Mouse (Mus musculus): Measurements from ENCODE around the gene Pkp2. TPM values are rescaled to one million over a fixed set of nuclear protein-coding genes. Genes with fewer than 3 reads are reported as not detected.

The Pkp2 gene
- polyA plus RNA-seq, 1 experiment: not detected

DNA sequence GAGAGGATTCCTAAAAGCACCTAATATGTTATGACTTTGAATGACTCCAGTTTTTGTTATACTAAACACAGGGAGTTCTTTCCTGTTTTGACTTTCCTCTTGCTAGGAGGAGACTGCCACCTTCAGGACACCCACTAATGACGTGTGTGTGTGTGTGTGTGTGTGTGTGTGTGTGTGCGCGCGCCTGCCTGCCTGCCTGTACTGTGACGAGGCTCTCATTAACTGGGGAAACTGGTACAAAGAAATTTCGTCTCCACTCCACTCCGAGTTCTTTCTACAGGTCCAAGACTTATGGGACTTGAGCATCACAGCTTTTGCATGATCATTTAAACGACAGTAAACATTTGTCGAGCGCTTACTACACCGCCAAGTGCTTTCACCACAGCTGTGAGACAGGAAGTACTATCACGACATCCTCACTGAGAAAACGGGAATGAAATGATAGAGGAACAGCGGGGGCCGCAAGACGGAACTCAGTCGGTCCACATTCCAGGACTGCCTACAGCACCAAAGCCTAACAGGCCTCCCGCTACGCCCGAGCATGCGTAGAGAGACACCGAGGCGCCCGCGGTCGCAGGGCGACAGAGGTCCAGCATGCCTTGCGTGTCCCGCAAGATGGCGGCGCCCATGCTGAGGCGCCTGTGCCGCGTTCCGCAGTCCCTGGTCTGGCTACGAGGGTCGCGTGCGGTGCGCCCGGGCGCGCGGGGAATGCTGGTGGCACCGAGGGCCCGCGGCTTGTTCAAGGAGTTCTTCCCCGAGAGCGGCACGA, 89.4 kb downstream of the Pkp2 start, which contains the start of gene Yars2:
Gene Yars2, plus strand, starts transcription at position 597 of the 769 bp plus-strand sequence.
- H3K27ac ChIP-seq (ENCODE audit: insufficient read depth, low read depth, low read length): peak within 1 kb of the TSS; percentile 93
- H3K4me3 ChIP-seq (ENCODE audit: insufficient read depth, low read depth, low read length): peak within 1 kb of the TSS; percentile 84
- TF ChIP-seq CTCF (IDR thresholded peaks at IDR 0.05; ENCODE audit: insufficient read depth, low read depth, low read length) (peak; percentile 58), POLR2A (IDR thresholded peaks at IDR 0.05; ENCODE audit: insufficient read depth, low read depth, low read length) (peak; percentile 75)
- no peaks in the 10 kb centered on the region for H3K4me1 ChIP-seq (ENCODE audit: control insufficient read depth, insufficient read depth, low read length)
- WGBS: under 1% methylated on average over 50 of the region's 50 CpGs

DNA sequence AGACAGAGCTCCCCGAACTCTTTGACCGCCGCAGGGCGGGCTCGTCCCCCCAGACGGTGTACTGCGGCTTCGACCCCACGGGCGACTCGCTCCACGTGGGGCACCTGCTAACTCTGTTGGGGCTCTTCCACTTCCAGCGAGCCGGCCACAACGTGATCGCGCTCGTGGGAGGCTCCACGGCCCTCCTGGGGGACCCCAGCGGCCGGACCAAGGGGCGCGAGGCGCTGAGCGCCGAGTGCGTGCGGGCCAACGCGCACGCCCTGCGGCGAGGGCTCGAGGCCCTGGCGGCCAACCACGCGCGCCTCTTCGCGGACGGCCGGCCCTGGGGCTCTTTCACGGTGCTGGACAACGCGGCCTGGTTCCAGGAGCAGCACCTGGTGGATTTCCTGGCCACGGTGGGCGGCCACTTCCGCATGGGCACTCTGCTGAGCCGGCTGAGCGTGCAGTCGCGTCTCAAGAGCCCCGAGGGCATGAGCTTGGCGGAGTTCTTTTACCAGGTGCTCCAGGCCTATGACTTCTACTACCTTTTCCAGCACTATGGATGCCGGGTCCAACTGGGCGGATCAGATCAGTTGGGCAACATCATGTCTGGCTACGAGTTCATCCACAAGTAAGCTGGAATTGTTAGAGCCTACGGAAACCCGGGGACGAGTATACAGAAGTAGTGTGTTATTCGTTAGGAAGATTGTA, 90.2 kb downstream of the Pkp2 start:
- H3K4me1 ChIP-seq (ENCODE audit: control insufficient read depth, insufficient read depth, low read length): no peaks in the 10 kb centered on the region
- no peak for TF ChIP-seq CTCF (IDR thresholded peaks at IDR 0.05; ENCODE audit: insufficient read depth, low read depth, low read length)
- TF ChIP-seq POLR2A (IDR thresholded peaks at IDR 0.05; ENCODE audit: insufficient read depth, low read depth, low read length): no peak
- WGBS: under 1% methylated on average over 60 of the region's 61 CpGs
- H3K4me3 ChIP-seq (ENCODE audit: insufficient read depth, low read depth, low read length): peak overlapping the region; percentile 84
- H3K27ac ChIP-seq (ENCODE audit: insufficient read depth, low read depth, low read length): peak overlapping the region; percentile 31; the same call in 1 of the 2 replicates

DNA sequence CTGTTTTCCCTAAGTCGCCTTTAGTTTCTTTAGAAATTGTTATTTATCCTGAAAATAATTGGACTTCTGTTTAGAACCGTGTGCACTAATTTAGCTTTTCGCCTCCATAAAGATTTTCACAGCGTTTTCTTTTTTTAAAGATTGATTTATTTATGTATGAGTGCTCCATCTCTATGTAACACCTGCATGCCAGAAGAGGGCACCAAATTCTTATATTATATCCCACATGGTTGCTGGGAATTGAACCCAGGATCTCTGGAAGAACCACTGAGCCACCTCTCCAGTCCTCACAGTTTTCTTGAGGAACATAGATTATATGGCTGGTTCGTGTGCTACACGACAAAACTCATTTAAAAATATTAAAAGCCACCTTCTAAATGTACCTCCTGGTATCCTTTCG, 90.8 kb downstream of the Pkp2 start:
- 24% methylated on average over 7 of the region's 7 CpGs for WGBS
- Histone ChIP-seq H3K27ac (ENCODE audit: insufficient read depth, low read depth, low read length) (no peak overlapping the region), H3K4me1 (ENCODE audit: control insufficient read depth, insufficient read depth, low read length) (no peaks in the 10 kb centered on the region), H3K4me3 (ENCODE audit: insufficient read depth, low read depth, low read length) (no peak overlapping the region)
- TF ChIP-seq POLR2A (IDR thresholded peaks at IDR 0.05; ENCODE audit: insufficient read depth, low read depth, low read length) (no peak), CTCF (IDR thresholded peaks at IDR 0.05; ENCODE audit: insufficient read depth, low read depth, low read length) (no peak)

DNA sequence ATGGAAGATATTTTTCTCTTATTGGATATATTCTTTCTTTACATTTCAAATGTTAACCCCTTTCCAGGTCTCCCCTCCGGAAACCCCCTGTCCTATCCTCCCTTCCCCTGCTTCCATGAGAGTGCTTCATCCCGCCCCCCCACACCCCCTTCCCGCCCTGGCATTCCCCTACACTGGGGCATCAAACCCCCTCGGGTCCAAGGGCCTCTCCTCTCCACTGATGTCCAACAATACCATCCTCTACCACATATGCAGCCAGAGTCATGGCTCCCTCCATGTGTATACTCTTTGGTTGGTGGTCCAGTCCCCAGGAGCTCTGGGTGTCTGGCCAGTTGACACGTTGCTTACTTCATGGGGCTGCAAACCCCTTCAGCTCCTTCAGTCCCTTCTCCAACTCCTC, 98.2 kb downstream of the Pkp2 start:
- H3K4me1 ChIP-seq (ENCODE audit: control insufficient read depth, insufficient read depth, low read length): no peaks in the 10 kb centered on the region
- no peak for TF ChIP-seq POLR2A (IDR thresholded peaks at IDR 0.05; ENCODE audit: insufficient read depth, low read depth, low read length)
- no peak for TF ChIP-seq CTCF (IDR thresholded peaks at IDR 0.05; ENCODE audit: insufficient read depth, low read depth, low read length)
- WGBS: 89% methylated on average over 5 of the region's 5 CpGs
- no peak overlapping the region for H3K4me3 ChIP-seq (ENCODE audit: insufficient read depth, low read depth, low read length)
- no peak overlapping the region for H3K27ac ChIP-seq (ENCODE audit: insufficient read depth, low read depth, low read length)

Other genes with a start within 250 kb of the Pkp2 start
- gene Yars2, start 89.6 kb downstream of the Pkp2 start, polyA plus RNA-seq (2012; ENCODE audit: insufficient read depth, insufficient read length, low replicate concordance, missing spikeins): not detected in 2 replicates
- gene Dnm1l, start 145.6 kb downstream of the Pkp2 start, polyA plus RNA-seq (2012; ENCODE audit: insufficient read depth, insufficient read length, low replicate concordance, missing spikeins): 157 and 290 TPM in 2 replicates

All from olfactory bulb, adult 2 months (tissue).